Mouse (Mus musculus) ES-Bruce4 (cell line): Measurements from ENCODE around the gene Gramd4. TPM values are rescaled to one million over a fixed set of nuclear protein-coding genes. Genes with fewer than 3 reads are reported as not detected.
A peak's percentile ranks its signal among the peaks of the same experiment; 100 is the strongest.

ENCODE experiments used
- H3K27ac ChIP-seq: 2 replicates; pipeline ENCODE4 v1.5.1; 2012; ENCODE audit warnings: low read length, inconsistent platforms; ENCODE audit not compliant: insufficient read depth
- H3K27me3 ChIP-seq: 2 replicates; pipeline ENCODE4 v1.6.1; 2012; ENCODE audit warnings: mild to moderate bottlenecking, low read length, inconsistent platforms; ENCODE audit not compliant: control insufficient read depth, poor library complexity, insufficient read depth, severe bottlenecking
- H3K36me3 ChIP-seq: 2 replicates; pipeline ENCODE4 v1.6.1; 2012; ENCODE audit warnings: inconsistent platforms, mild to moderate bottlenecking, low read length, moderate library complexity; ENCODE audit not compliant: control insufficient read depth, poor library complexity, insufficient read depth, severe bottlenecking
- H3K4me1 ChIP-seq: one replicate; pipeline ENCODE4 v1.8.1; 2011; ENCODE audit warnings: low read length; ENCODE audit not compliant: control insufficient read depth, insufficient read depth
- H3K4me3 ChIP-seq: 2 replicates; pipeline ENCODE4 v1.5.1; 2011; ENCODE audit warnings: low read depth, mild to moderate bottlenecking, low read length
- H3K9ac ChIP-seq: 2 replicates; pipeline ENCODE4 v1.6.1; 2012; ENCODE audit warnings: low read depth, mild to moderate bottlenecking, inconsistent platforms; ENCODE audit not compliant: poor library complexity, severe bottlenecking
- H3K9me3 ChIP-seq: replicated peaks from 2 replicates; pipeline ENCODE4 v1.6.1; 2012; ENCODE audit warnings: mild to moderate bottlenecking, low read length, inconsistent platforms; ENCODE audit not compliant: control insufficient read depth, poor library complexity, insufficient read depth, severe bottlenecking
- CTCF ChIP-seq: IDR thresholded peaks from one replicate; pipeline ENCODE4 v1.8.1; 2011; ENCODE audit warnings: low read depth, low read length
- EP300 ChIP-seq: IDR thresholded peaks from 2 replicates; pipeline ENCODE4 v1.6.1; 2011; ENCODE audit warnings: low read depth, low read length; ENCODE audit not compliant: insufficient read depth
- POLR2A ChIP-seq: IDR thresholded peaks from one replicate; pipeline ENCODE4 v1.8.1; 2011; ENCODE audit warnings: low read length; ENCODE audit not compliant: insufficient read depth
- polyA plus RNA-seq: library from polyadenylated mRNA; stranded (reverse); fragments of >200 nt; gene quantifications from 2 replicates; pipeline ENCODE4 v1.2.4, GENCODE M21; 2011; ENCODE audit warnings: low read depth; ENCODE audit not compliant: missing spikeins, insufficient read depth, insufficient read length

Gramd4 gene
- polyA plus RNA-seq, 1 experiment = 22.6 TPM

DNA sequence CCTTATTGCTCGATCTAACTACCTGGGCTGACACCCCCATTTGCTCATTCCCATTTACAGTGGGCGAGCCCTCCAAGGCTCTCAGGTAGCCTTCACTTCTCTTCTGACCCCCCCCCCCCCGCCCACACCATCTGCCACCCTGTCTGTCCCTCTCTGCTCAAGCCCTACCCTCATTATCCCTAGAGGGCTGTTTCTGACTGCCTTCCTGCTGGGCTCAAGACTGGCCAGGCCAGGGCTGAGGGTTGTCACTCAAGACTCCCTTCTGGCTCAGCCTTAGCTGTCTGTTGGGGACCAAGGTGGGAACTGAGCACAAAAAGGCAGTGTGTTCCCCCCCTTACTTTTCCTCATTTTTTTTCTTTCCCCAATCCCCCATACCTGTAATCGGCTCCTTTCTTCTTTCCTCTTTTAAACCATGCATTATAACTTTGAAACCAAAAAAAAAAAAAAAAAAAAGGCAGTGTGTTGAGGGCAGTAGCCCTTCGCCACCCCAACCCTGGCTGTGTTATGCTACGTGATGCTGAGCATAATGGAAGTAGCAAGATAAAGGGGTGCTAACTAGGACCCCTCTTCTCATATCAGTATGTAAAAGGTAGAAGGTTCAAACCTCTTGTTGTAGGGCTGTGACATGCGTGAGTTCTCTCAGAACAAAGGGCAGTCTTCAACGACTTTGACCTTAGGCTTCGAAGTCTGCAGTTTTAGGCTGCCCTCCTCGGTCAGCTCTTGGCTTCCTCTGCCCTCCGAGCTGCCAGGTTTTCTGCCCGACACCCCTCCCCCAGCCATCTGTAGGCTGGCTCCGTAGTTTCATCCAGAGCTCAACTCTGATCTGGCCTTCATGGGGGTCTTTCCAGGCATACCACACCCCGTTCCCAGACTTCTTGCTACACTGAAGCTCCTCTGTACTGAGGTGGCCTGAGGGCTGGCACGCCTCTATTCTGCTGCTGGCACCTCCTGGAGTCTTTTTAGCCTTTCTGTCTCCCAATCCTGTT lies 59.9 kb downstream of the Gramd4 start:
- Histone ChIP-seq H3K36me3 (no peaks in the 10 kb centered on the region), H3K9ac (no peak overlapping the region), H3K4me1 (peaks cover 7% of the 10 kb centered on the region), H3K27ac (no peak overlapping the region), H3K27me3 (no peaks in the 10 kb centered on the region), H3K9me3 (no peaks in the 10 kb centered on the region), H3K4me3 (no peak overlapping the region)
- TF ChIP-seq EP300 = no peak
- no peak for TF ChIP-seq CTCF
- no peak for TF ChIP-seq POLR2A

DNA sequence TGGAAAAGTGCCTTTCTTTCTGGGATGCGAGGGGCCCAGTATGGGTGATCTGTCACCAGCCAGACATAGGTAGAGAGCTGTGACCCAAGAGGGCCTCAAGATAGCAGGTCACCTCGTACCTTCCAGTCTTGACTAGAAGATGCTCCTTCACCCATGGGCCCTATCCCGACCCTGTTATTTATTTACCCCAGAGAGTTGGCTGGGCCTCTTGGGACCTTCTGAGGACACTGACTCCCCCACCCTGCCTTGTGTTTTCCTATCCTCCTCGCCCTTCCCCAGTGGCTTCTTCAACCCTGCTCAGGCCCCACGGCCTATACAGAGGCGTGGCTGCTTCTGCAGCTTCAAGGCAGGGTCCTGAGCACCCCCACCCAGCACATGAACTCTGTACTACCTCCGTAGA lies 61.7 kb downstream of the Gramd4 start:
- no peak overlapping the region for H3K4me3 ChIP-seq
- H3K27me3 ChIP-seq = no peaks in the 10 kb centered on the region
- H3K36me3 ChIP-seq = no peaks in the 10 kb centered on the region
- H3K9ac ChIP-seq = no peak overlapping the region
- peaks cover 7% of the 10 kb centered on the region for H3K4me1 ChIP-seq
- no peak overlapping the region for H3K27ac ChIP-seq
- no peak for TF ChIP-seq EP300
- H3K9me3 ChIP-seq = no peaks in the 10 kb centered on the region

DNA sequence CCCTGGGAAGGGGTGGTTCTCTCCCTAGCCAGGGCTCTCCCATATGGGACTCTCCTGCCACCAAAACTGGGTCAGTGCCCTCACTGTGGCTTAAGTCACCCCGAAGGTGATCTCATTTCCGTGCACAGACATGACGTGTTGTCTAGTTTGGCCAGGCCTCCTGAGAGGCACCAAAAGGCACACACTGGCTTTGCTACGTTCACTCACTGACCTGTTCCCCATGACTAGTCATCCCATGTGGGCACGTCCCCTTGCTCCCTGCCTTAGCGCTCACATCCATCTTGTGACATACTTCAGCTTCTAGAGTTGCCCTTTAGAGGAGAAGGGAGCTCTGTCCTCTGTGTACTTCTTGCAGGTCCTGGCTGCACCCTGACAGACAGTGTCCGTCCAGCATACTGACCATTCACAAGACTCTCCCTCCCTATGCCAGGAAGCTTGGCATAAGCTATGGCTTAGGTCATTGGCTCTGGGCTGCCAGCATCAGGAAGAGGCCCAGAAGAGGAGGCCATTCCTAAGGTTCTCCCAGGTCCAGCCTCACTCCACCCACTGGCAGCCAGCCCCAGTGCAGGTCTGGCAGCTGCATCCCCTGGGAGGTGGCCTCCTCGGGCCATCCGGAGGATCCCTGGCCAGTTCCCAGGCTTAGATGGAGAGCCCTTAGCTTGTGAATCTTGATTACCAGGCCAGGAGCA lies 64.9 kb downstream of the Gramd4 start:
- H3K9ac ChIP-seq = no peak overlapping the region
- no peak overlapping the region for H3K4me3 ChIP-seq
- no peak overlapping the region for H3K27ac ChIP-seq
- TF ChIP-seq POLR2A (no peak), CTCF (no peak), EP300 (no peak)
- H3K36me3 ChIP-seq = no peaks in the 10 kb centered on the region
- peaks cover under 1% of the 10 kb centered on the region for H3K4me1 ChIP-seq
- H3K9me3 ChIP-seq = no peaks in the 10 kb centered on the region
- H3K27me3 ChIP-seq = no peaks in the 10 kb centered on the region

DNA sequence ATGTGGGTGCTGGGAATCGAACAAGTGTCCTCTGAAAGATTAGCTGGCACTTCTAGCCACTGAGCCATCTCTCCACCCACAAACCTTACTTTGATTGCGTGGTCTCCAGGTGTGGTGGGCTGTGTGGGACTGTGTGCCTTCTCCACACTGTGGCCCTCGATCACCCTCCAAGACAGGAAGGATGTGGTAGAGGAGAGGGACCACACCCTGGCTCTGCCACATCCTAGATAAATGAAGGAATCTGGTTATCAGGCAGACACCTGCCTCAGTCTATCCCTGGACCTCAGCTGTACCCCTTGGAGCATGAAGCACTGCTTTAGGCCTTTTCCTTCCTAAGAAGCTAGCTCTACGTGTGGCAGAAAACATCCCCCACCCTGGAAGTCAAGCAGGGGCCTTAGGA lies 65.9 kb downstream of the Gramd4 start:
- Histone ChIP-seq H3K4me1 (no peaks in the 10 kb centered on the region), H3K27me3 (no peaks in the 10 kb centered on the region), H3K36me3 (no peaks in the 10 kb centered on the region), H3K9me3 (no peaks in the 10 kb centered on the region), H3K27ac (no peak overlapping the region), H3K4me3 (no peak overlapping the region), H3K9ac (no peak overlapping the region)
- TF ChIP-seq CTCF = no peak
- TF ChIP-seq EP300 = no peak

DNA sequence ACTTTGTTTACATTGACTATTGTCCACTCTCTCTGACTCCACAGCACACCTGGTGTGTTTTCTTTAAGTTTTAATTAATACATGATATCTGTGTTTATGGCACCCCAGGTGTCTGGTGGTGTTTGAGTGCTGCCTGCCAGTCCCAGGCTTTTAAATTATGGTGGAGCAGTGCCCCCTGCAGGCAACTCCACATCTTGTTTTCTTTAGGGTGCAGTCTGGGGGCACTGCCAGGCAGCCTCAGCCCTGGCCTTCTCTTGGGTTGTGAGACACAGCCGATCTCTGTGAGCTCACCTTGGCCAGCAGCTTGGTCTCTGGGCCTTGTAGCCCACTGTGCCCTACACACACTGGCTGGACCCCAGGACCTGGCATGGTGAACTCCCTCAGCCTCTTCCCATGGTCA lies 66.9 kb downstream of the Gramd4 start:
- no peak overlapping the region for H3K27ac ChIP-seq
- H3K4me1 ChIP-seq = no peaks in the 10 kb centered on the region
- H3K9ac ChIP-seq = no peak overlapping the region
- no peak for TF ChIP-seq POLR2A
- peak; percentile 57 for TF ChIP-seq CTCF
- H3K9me3 ChIP-seq = no peaks in the 10 kb centered on the region
- no peak overlapping the region for H3K4me3 ChIP-seq
- H3K27me3 ChIP-seq = no peaks in the 10 kb centered on the region
- no peaks in the 10 kb centered on the region for H3K36me3 ChIP-seq

DNA sequence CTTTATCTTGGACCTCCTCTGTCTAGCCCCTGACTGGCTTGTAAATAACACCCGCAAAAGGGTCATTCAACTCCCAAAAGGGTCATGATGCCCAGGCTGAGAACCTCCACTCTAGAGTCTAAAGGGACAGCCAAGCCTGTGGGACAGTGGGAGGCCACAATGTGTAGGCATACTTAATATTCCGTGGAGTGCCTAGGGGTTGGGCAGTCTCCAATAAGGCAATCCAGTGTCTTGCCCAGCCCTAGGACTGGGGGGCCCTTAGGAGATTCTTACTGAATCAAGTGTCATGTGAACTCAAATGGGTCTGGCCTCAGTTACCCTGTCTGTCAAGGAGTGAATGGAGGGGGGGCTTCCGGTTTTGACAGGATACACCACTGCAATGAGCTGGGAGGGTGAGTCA lies 71.5 kb downstream of the Gramd4 start:
- Histone ChIP-seq H3K27me3 (no peaks in the 10 kb centered on the region), H3K27ac (no peak overlapping the region), H3K9ac (no peak overlapping the region), H3K4me3 (no peak overlapping the region), H3K36me3 (no peaks in the 10 kb centered on the region), H3K9me3 (no peaks in the 10 kb centered on the region), H3K4me1 (no peaks in the 10 kb centered on the region)
- no peak for TF ChIP-seq CTCF
- TF ChIP-seq EP300 = no peak
- TF ChIP-seq POLR2A = no peak
